Mouse (Mus musculus): ENCODE results near the gene Gm26897.

Gene Gm26897

GRCm38 (mm10) chr5:111733851-111734250 lies at the start of gene Gm26897:
Gm26897 (plus strand) TSS chr5:111733924.
- no peak for DNase-seq (ENCODE audit: low read depth)

GRCm38 (mm10) chr5:111687370-111687769 lies 46.4 kb upstream of the Gm26897 start:
- no peak for DNase-seq (ENCODE audit: low read depth)

GRCm38 (mm10) chr5:111688584-111688983 lies 45.1 kb upstream of the Gm26897 start:
- DNase-seq (ENCODE audit: low read depth) = no peak

GRCm38 (mm10) chr5:111697996-111698395 lies 35.7 kb upstream of the Gm26897 start:
- DNase-seq (ENCODE audit: low read depth) = no peak

GRCm38 (mm10) chr5:111699711-111700303 lies 33.9 kb upstream of the Gm26897 start:
- no peak for DNase-seq (ENCODE audit: low read depth)

GRCm38 (mm10) chr5:111701634-111702329 lies 31.9 kb upstream of the Gm26897 start:
- DNase-seq (ENCODE audit: low read depth) = no peak

GRCm38 (mm10) chr5:111703586-111703985 lies 30.1 kb upstream of the Gm26897 start:
- no peak for DNase-seq (ENCODE audit: low read depth)

GRCm38 (mm10) chr5:111704326-111704725 lies 29.4 kb upstream of the Gm26897 start:
- DNase-seq (ENCODE audit: low read depth) = no peak

- no peak for DNase-seq (ENCODE audit: low read depth)
Measured at GRCm38 (mm10) chr5:111709195-111709901, 24.4 kb upstream of the Gm26897 start.

- DNase-seq (ENCODE audit: low read depth) = no peak
Measured at GRCm38 (mm10) chr5:111719018-111719417, 14.7 kb upstream of the Gm26897 start.

- no peak for DNase-seq (ENCODE audit: low read depth)
Measured at GRCm38 (mm10) chr5:111720726-111721125, 13.0 kb upstream of the Gm26897 start.

- DNase-seq (ENCODE audit: low read depth) = no peak
Measured at GRCm38 (mm10) chr5:111724713-111725112, 9.0 kb upstream of the Gm26897 start.

- no peak for DNase-seq (ENCODE audit: low read depth)
Measured at GRCm38 (mm10) chr5:111725195-111725920, 8.4 kb upstream of the Gm26897 start.

- peak; percentile 3 for DNase-seq (ENCODE audit: low read depth)
Measured at GRCm38 (mm10) chr5:111728411-111728810, 5.3 kb upstream of the Gm26897 start.

- no peak for DNase-seq (ENCODE audit: low read depth)
Measured at GRCm38 (mm10) chr5:111730560-111731167, 3.1 kb upstream of the Gm26897 start.

GRCm38 (mm10) chr5:111732194-111732593 lies 1.5 kb upstream of the Gm26897 start:
- no peak for DNase-seq (ENCODE audit: low read depth)

- no peak for DNase-seq (ENCODE audit: low read depth)
Measured at GRCm38 (mm10) chr5:111739480-111739879, 5.8 kb downstream of the Gm26897 start.

GRCm38 (mm10) chr5:111740384-111741275 lies 6.9 kb downstream of the Gm26897 start:
- no peak for DNase-seq (ENCODE audit: low read depth)

- no peak for DNase-seq (ENCODE audit: low read depth)
Measured at GRCm38 (mm10) chr5:111741352-111741751, 7.6 kb downstream of the Gm26897 start.

- DNase-seq (ENCODE audit: low read depth) = no peak
Measured at GRCm38 (mm10) chr5:111742290-111742898, 8.7 kb downstream of the Gm26897 start.

- no peak for DNase-seq (ENCODE audit: low read depth)
Measured at GRCm38 (mm10) chr5:111749599-111749998, 15.9 kb downstream of the Gm26897 start.
